Mouse (Mus musculus): Measurements from ENCODE around the gene Gpd1.

DNA sequence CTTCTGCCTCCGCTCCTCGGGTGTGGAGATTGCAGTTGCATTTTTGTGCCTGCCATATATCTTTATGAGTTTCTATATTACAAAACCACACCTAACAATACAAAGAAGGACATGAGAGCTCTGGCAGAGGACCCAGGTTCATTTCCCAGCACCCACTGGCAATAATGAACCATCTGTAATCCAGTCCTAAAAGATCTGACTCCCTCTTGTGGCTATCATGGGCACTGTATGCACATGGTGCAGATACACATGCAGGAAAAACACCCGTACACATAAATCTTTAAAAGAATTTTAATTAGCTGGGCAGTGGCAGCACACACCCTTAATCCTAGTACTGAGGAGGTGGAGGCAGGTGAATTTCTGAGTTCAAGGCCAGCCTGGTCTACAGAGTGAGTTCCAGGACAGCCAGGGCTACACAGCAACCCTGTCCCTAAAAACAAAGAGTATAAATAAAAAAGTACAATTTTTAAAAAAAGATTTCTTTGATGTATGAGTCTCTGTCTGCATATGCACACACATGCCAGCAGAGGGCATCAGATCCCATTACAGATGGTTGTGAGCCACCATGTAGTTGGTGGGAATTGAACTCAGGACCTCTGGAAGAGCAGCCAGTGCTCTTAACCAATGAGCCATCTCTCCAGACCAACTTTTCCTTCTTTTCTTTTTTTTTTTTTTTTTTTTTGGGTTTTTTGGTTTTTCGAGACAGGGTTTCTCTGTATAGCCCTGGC lies 11.9 kb downstream of the Gpd1 start:
- TF ChIP-seq CTCF (IDR thresholded peaks at IDR 0.05; ENCODE audit: low read depth) (peak; percentile 27; the same call in 1 of the 2 replicates), EP300 (IDR thresholded peaks at IDR 0.05; ENCODE audit: low read depth) (no peak)
